Mouse (Mus musculus) CH12.LX (cell line): ENCODE results near the gene Pfas. TPM values are rescaled to one million over a fixed set of nuclear protein-coding genes. Genes with fewer than 3 reads are reported as not detected.
"Not testable (repeated sequence)": the region's sequence is repeated elsewhere in the genome, so short reads cannot be mapped to it uniquely, and the experiment has no call there.

Experiments used
- DNase-seq: peaks from one replicate; pipeline ENCODE4 v3.0.0-alpha.2; 2013; ENCODE audit errors: extremely low read depth
- H3K27ac ChIP-seq: 2 replicates; pipeline ENCODE4 v1.5.1; 2012; ENCODE audit warnings: low read depth, mild to moderate bottlenecking, control low read depth, moderate library complexity; ENCODE audit not compliant: insufficient read depth
- H3K27me3 ChIP-seq: replicated peaks from 2 replicates; pipeline ENCODE3; 2012; ENCODE audit warnings: inconsistent platforms
- H3K36me3 ChIP-seq, 2 experiments: replicated peaks in 1 of 2; 2 replicates each; pipeline versions ENCODE3 to v1.6.1; 2012; ENCODE audit warnings: inconsistent platforms in 1 of 2, low read length in 1 of 2, mild to moderate bottlenecking in 1 of 2, mixed read lengths in 1 of 2, moderate library complexity in 1 of 2; ENCODE audit not compliant: control insufficient read depth in 1 of 2, insufficient read depth in 1 of 2
- H3K4me1 ChIP-seq, 2 experiments: 2 replicates each; pipeline ENCODE4 v1.6.1; 2012; ENCODE audit warnings: inconsistent platforms in 1 of 2, moderate library complexity in 1 of 2; ENCODE audit not compliant: insufficient read depth in 2 of 2, control insufficient read depth in 1 of 2
- H3K4me2 ChIP-seq: 2 replicates; pipeline ENCODE4 v1.6.1; 2012; ENCODE audit warnings: low read depth, mild to moderate bottlenecking, control low read depth; ENCODE audit not compliant: poor library complexity, insufficient read depth, severe bottlenecking
- H3K4me3 ChIP-seq, 3 experiments: fragments of 150-350 bp in 1 of 3; sonication (generic) in 1 of 3; replicated peaks in 1 of 3; 2 replicates each; pipeline versions ENCODE3 to v1.5.1; 2011 to 2012; ENCODE audit warnings: low read depth in 2 of 3, low read length in 2 of 3, mild to moderate bottlenecking in 2 of 3, moderate library complexity in 2 of 3, control low read depth in 1 of 3, improper control_type of control experiment in 1 of 3, inconsistent platforms in 1 of 3, mixed read lengths in 1 of 3; ENCODE audit not compliant: poor library complexity in 1 of 3
- H3K79me2 ChIP-seq: replicated peaks from 2 replicates; pipeline ENCODE4 v1.6.1; 2012; ENCODE audit warnings: mild to moderate bottlenecking, moderate library complexity; ENCODE audit not compliant: control insufficient read depth, poor library complexity, insufficient read depth, severe bottlenecking; ENCODE audit errors: extremely low read depth
- H3K9ac ChIP-seq: 2 replicates; pipeline ENCODE4 v1.6.1; 2012; ENCODE audit warnings: low read depth, mild to moderate bottlenecking, control low read depth, moderate library complexity; ENCODE audit not compliant: insufficient read depth
- H3K9me3 ChIP-seq: replicated peaks from 2 replicates; pipeline ENCODE3; 2012; ENCODE audit warnings: low read length, inconsistent platforms, mixed read lengths
- CTCF ChIP-seq, 2 experiments: IDR thresholded peaks in 1 of 2; conservative IDR thresholded peaks in 1 of 2; 2 replicates each; pipeline ENCODE4 v1.5.1; 2011 to 2012; ENCODE audit warnings: low read depth in 2 of 2, low read length in 2 of 2, improper control_type of control experiment in 1 of 2, inconsistent platforms in 1 of 2, mild to moderate bottlenecking in 1 of 2, moderate library complexity in 1 of 2
- ETS1 ChIP-seq: conservative IDR thresholded peaks from 2 replicates; pipeline ENCODE4 v1.6.1; 2012; ENCODE audit warnings: low read depth, mild to moderate bottlenecking, inconsistent platforms, low read length, improper control_type of control experiment, moderate library complexity
- HCFC1 ChIP-seq: IDR thresholded peaks from 2 replicates; pipeline ENCODE4 v1.6.1; 2012; ENCODE audit warnings: low read depth, mild to moderate bottlenecking, inconsistent platforms, low read length, improper control_type of control experiment
- JUND ChIP-seq: conservative IDR thresholded peaks from 2 replicates; pipeline ENCODE4 v1.6.1; 2011; ENCODE audit warnings: low read depth, low read length, improper control_type of control experiment
- NRF1 ChIP-seq: IDR thresholded peaks from 2 replicates; pipeline ENCODE4 v1.6.1; 2014; ENCODE audit warnings: low read depth, mild to moderate bottlenecking, inconsistent platforms, low read length, improper control_type of control experiment, moderate library complexity
- SMC3 ChIP-seq: IDR thresholded peaks from 2 replicates; pipeline ENCODE4 v1.6.1; 2011; ENCODE audit warnings: low read depth, low read length, improper control_type of control experiment
- TBP ChIP-seq: conservative IDR thresholded peaks from 2 replicates; pipeline ENCODE4 v1.6.1; 2011; ENCODE audit warnings: low read depth, low read length, improper control_type of control experiment
- dilution Hi-C: fragments of 300-500 bp; cut with MboI; formaldehyde crosslinking; loops from 2 replicates; pipeline ENCODE4 v1.14.3; 2020; ENCODE audit warnings: low sequenced_read_pairs; ENCODE audit not compliant: extremely low pct_unique_long_range_greater_than_20kb, extremely low pct_ligation_motif_present
- in situ Hi-C: fragments of 300-500 bp; cut with MboI; formaldehyde crosslinking; loops from 3 replicates; pipeline ENCODE4 v1.14.3; 2019; ENCODE audit warnings: low sequenced_read_pairs, low pct_ligation_motif_present, low pct_unique_long_range_greater_than_20kb, mixed read lengths
- polyA plus RNA-seq: library from polyadenylated mRNA; unstranded; fragments of >175 nt; gene quantifications from 2 replicates; pipeline ENCODE4 v1.2.1, GENCODE M21; 2012; ENCODE audit warnings: low read depth; ENCODE audit not compliant: insufficient read length
- total RNA-seq, 2 experiments: library from RNA; depleted of rRNA; stranded (reverse); fragments of 300-350 nt in 1 of 2; fragments of >200 nt in 1 of 2; gene quantifications; 2 replicates each; pipeline ENCODE4 v1.2.3; 2012 to 2014

Pfas gene
- total and polyA plus RNA-seq, 3 experiments = 61.9 to 110 (median 72.9) TPM

- no peak for DNase-seq
- no peak overlapping the region for H3K4me2 ChIP-seq
- H3K9me3 ChIP-seq = no peaks in the 10 kb centered on the region
- no peaks in the 10 kb centered on the region for H3K27me3 ChIP-seq
- dilution Hi-C loops = no loop called here
- peaks cover 34% of the 10 kb centered on the region for H3K79me2 ChIP-seq
- H3K27ac ChIP-seq = no peak overlapping the region
- H3K36me3 ChIP-seq = peaks cover 0 to 26% of the 10 kb centered on the region in 2 experiments
- H3K4me1 ChIP-seq = peaks cover 9 to 43% of the 10 kb centered on the region in 2 experiments
- no peak overlapping the region for H3K9ac ChIP-seq
- TF ChIP-seq TBP = peak; percentile 83
- no peak for TF ChIP-seq SMC3
- in situ Hi-C loops = no loop called here
- no peak overlapping the region for H3K4me3 ChIP-seq
Observed at GRCm38 (mm10) chr11:69009508-69009907, 1.2 kb upstream of the Pfas start.

GRCm38 (mm10) chr11:69006575-69006974 is 1.7 kb downstream of the Pfas start:
- peaks cover 53% of the 10 kb centered on the region for H3K79me2 ChIP-seq
- H3K4me1 ChIP-seq = peaks cover 10 to 51% of the 10 kb centered on the region in 2 experiments
- H3K27me3 ChIP-seq, dilution Hi-C loops, in situ Hi-C loops, H3K27ac ChIP-seq, H3K9ac ChIP-seq, DNase-seq, H3K9me3 ChIP-seq: not testable (repeated sequence)
- 0 out of 2 replicates have a peak overlapping the region, but pooled peaks have one; percentile 91 for H3K4me2 ChIP-seq
- peak overlapping the region in 1 of 3 experiments; percentile 68 for H3K4me3 ChIP-seq
- peaks cover 17 to 55% of the 10 kb centered on the region in 2 experiments for H3K36me3 ChIP-seq

- no peak for TF ChIP-seq HCFC1
- TF ChIP-seq JUND = no peak
- TF ChIP-seq NRF1 = no peak
- Histone ChIP-seq H3K4me2 (no peak overlapping the region), H3K9me3 (no peaks in the 10 kb centered on the region), H3K27me3 (no peaks in the 10 kb centered on the region), H3K4me3 (no peak overlapping the region), H3K27ac (no peak overlapping the region), H3K36me3 (peaks cover 31 to 69% of the 10 kb centered on the region in 2 experiments), H3K4me1 (peaks cover 10 to 45% of the 10 kb centered on the region in 2 experiments), H3K9ac (no peak overlapping the region), H3K79me2 (peaks cover 53% of the 10 kb centered on the region)
- in situ Hi-C loops = no loop called here
- DNase-seq = no peak
- dilution Hi-C loops = no loop called here
Observed at GRCm38 (mm10) chr11:69005193-69005592, 3.1 kb downstream of the Pfas start.

GRCm38 (mm10) chr11:69003592-69003991 is 4.7 kb downstream of the Pfas start:
- Histone ChIP-seq H3K4me1 (peaks cover 10 to 41% of the 10 kb centered on the region in 2 experiments), H3K27ac (no peak overlapping the region), H3K9me3 (no peaks in the 10 kb centered on the region), H3K79me2 (peaks cover 53% of the 10 kb centered on the region), H3K36me3 (peaks cover 44 to 84% of the 10 kb centered on the region in 2 experiments), H3K9ac (no peak overlapping the region), H3K27me3 (no peaks in the 10 kb centered on the region), H3K4me2 (no peak overlapping the region), H3K4me3 (no peak overlapping the region)
- dilution Hi-C loops (no loop called here), in situ Hi-C loops (no loop called here)
- DNase-seq = no peak
- TF ChIP-seq ETS1 (no peak), CTCF (conservative IDR thresholded peaks at IDR 0.05 in 1 of 2, IDR thresholded peaks at IDR 0.05 in 1 of 2; ENCODE audit: low read depth in 2 of 2, low read length in 2 of 2) (peak in 1 of 2 experiments; percentile 54; a peak in 2 of 4 replicates)
